Mouse (Mus musculus) urinary bladder, postnatal 36 days (tissue): ENCODE results near the gene Gls.

Experiments used
- DNase-seq, 2 experiments: peaks; one replicate each; pipeline ENCODE4 v3.0.0; 2022; ENCODE audit warnings: low spot score in 2 of 2, mixed read lengths in 1 of 2

Gls gene

DNA sequence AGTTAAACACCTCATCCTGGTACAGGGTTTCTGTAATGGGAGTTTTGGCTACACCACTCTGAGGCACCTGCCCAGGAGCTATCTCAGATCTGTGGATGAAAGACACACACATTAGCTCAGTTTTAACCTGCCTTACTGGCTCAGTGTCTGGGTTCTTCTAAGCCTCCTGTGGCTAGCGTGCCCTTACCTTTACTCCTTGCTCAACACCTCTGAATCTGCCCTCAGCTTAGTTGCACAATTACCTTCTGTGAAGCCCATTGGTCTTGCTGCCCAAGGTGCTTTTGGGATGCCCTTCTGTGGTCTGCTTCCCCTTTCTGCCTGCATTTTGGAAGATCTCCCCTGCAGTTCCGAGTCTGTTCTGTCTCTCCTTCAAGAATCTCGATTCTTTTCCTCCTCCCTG, 108.2 kb downstream of the Gls start:
- DNase-seq = no peak

DNA sequence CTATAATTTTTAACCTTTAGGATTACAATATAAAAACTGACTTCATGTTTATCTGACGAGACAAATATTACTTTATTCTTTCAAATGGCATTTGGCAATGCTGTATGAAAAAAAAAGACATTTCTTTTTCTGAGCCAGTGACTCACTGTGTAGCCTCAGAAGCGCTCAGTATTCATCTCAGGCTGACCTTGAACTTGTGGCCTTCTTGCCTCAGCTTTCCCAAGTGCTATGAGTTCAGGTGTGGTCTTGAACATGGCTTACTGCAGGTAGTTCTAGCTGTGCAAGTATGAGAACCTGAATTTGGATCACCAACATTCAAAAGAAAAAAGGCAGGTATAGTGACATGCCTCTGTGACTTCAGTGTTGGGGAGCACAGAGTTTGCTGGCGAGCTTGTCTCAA, 112.0 kb downstream of the Gls start:
- no peak for DNase-seq

DNA sequence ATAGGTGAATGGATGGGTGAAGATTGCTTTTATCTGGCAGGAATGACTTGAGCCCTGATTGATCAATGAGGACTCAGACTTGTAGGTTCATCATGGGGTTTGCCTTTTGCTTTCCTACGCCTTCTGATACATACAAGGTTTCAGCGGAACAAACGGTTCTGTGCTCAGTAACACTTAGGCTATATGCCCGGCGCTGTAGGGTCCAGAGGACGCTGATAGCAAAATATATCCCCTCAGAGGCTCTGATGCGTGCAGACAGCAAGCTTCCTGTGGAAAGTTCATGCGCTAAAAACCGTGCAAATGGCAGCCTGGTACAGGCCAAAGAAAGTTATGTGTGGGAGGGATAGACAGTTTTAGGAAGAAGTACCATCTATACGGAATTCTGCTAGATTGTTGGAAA, 112.8 kb downstream of the Gls start:
- DNase-seq = no peak

DNA sequence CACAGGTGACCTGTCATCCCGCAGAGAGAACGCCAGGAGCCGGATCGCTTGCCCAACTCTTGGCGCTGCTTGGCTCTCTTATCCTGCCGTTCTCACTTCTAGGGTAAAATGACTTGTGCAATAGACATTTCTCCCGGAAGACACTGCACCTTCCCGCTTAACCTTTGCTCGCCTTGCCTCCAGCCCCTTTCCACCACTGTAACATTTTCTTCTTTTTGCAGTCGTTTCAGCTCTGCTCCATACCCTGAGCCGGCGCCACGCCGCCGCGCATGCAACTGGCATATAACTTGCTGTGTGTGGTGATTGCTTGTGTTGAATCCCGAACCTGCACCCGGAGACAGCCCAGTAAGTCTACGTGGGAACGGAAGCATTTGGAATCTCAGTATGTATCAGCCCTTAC, 113.3 kb downstream of the Gls start:
- peak in 1 of 2 experiments; percentile 17 for DNase-seq

DNA sequence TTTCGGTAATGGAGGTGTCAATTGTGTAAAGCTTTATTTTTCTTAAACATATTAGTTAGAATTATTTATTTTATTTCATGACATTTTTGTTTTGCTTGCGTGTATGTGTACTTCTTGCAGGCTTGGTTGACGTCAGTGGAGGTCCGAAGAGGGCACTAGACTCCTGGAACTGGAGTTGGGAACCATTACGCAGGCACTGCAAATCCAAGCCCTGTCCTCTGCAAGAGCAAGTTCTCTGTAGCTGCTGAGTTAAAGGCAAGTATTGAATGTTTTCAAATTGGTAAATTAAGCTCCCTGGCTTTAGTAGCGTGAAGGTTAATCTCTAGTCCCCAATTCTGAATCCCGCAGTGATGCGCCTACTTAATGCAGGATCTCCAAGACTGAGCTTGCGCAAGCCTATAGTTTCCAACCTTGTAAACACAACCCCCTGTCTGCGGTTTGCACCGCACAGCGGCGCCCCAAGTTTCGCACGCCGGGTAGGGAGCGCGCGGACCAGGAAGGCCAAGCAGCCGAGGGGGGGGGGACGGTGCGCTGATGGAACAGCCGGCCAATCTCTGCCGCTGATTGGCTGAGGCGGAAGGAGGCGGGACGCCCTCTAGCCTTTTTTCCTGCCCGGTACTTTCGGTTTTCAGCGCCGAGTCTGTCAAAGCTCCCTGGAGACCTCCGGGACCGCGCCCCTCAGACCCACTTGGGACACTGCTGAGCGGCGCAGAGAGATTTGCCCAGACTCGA, 114.0 kb downstream of the Gls start, which contains the start of gene Stat1:
TSS of gene Stat1 (plus strand) at position 581 of the 732 bp plus-strand sequence.
- DNase-seq = peak; percentile 78 to 85

DNA sequence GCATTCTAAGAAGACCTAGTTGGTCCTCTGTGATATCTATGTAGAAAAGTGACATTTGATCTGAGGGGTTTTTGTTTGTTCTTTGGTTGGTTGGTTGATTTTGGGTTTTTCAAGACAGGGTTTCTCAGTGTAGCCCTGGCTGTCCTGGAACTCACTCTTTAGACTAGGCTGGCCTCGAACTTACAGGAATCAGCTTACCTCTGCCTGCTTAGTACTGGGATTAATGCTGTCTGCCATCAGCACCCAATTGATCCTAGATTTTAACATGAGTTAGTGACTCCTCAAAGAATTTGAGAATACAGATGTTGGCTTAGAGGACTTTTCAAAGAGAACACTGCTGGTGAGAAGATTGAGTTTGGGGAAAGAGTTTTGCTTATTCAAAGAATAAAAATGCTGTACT, 115.3 kb downstream of the Gls start:
- DNase-seq = no peak

DNA sequence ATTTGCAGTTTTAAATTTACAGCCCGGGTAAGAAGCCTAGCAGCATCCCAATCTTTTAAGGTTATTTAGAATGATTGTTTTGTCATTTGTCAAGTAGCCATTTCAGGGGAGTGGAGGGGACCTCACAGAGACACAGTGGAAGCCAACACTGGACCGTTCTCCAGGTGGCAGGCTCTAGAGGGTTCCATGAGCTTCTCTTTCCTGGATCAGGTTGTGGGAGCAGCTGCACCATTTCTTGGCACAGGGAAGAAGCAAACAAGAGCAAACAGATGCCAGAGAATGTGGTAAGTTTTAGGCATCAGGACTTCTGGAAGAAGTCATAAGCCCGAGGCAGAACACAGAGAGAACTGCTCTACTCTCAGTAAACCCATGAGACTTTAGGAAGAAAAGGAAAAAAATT, 116.6 kb downstream of the Gls start:
- DNase-seq = no peak

DNA sequence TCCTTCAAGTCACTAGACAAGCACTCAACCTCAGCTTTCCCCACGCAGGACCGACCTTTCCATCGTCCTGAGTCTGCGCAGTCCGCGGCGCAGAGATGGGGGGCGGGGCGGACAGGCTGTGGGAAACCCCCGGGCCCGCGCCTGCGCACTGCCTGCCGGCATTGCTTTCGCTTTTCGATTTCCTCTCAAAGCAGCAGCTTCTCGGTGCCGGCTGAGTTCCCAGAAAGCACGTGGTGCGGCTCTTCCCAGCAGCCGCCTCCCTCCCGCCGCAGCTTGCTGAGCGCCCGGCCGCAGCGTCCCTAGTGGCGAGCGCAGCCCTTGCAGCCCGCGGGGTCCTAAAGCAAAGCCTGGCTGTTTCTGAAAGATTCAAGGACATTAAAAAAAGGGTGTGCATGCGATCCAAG, 119.4 kb downstream of the Gls start:
- peak; percentile 97 to 98 for DNase-seq
